Mouse (Mus musculus) myocyte (in vitro differentiated cells): ENCODE data around the gene Supt4a. TPM values are rescaled to one million over a fixed set of nuclear protein-coding genes. Genes with fewer than 3 reads are reported as not detected.

Experiments
- H3K27me3 ChIP-seq: one replicate; pipeline ENCODE4 v1.6.1; 2011; ENCODE audit not compliant: control insufficient read depth, insufficient read depth, insufficient read length
- H3K36me3 ChIP-seq: one replicate; pipeline ENCODE4 v1.6.1; 2011; ENCODE audit not compliant: control insufficient read depth, insufficient read depth
- H3K4me2 ChIP-seq: one replicate; pipeline ENCODE4 v1.6.1; 2011; ENCODE audit warnings: low read depth, control low read depth
- H3K4me3 ChIP-seq: one replicate; pipeline ENCODE4 v1.5.1; 2011; ENCODE audit warnings: mild to moderate bottlenecking, control low read depth, moderate library complexity
- H3K79me2 ChIP-seq: one replicate; pipeline ENCODE4 v1.6.1; 2011; ENCODE audit not compliant: control insufficient read depth, insufficient read depth
- H3ac ChIP-seq: one replicate; pipeline ENCODE4 v1.6.1; 2011; ENCODE audit not compliant: control insufficient read depth, insufficient read length
- CEBPB ChIP-seq: IDR thresholded peaks from 2 replicates; pipeline ENCODE4 v1.6.1; 2011; ENCODE audit warnings: mild to moderate bottlenecking, moderate library complexity; ENCODE audit not compliant: poor library complexity, insufficient read depth, severe bottlenecking
- E2F4 ChIP-seq: IDR thresholded peaks from one replicate; pipeline ENCODE4 v1.6.1; 2011; ENCODE audit warnings: mild to moderate bottlenecking, control low read depth, moderate library complexity; ENCODE audit not compliant: insufficient read depth
- MAX ChIP-seq: IDR thresholded peaks from one replicate; pipeline ENCODE4 v1.6.1; 2011; ENCODE audit warnings: low read depth, mild to moderate bottlenecking, control low read depth
- MYOD1 ChIP-seq, 3 experiments: IDR thresholded peaks; one replicate each; pipeline ENCODE4 v1.6.1; 2011; ENCODE audit warnings: control low read depth in 2 of 3, low read depth in 2 of 3, mild to moderate bottlenecking in 2 of 3, moderate library complexity in 1 of 3; ENCODE audit not compliant: insufficient read length in 2 of 3, control insufficient read depth in 1 of 3
- MYOG ChIP-seq, 3 experiments: IDR thresholded peaks; one replicate each; pipeline ENCODE4 v1.6.1; 2011; ENCODE audit warnings: control low read depth in 2 of 3, low read depth in 2 of 3, mild to moderate bottlenecking in 2 of 3; ENCODE audit not compliant: insufficient read length in 2 of 3, control insufficient read depth in 1 of 3, insufficient read depth in 1 of 3
- POLR2A ChIP-seq: IDR thresholded peaks from one replicate; pipeline ENCODE4 v1.6.1; 2011; ENCODE audit warnings: low read depth, mild to moderate bottlenecking, control low read depth, moderate library complexity; ENCODE audit not compliant: insufficient read length
- POLR2AphosphoS2 ChIP-seq: IDR thresholded peaks from one replicate; pipeline ENCODE4 v1.6.1; 2011; ENCODE audit warnings: low read depth, control low read depth; ENCODE audit not compliant: insufficient read length
- REST ChIP-seq: IDR thresholded peaks from one replicate; pipeline ENCODE4 v1.6.1; 2011; ENCODE audit warnings: mild to moderate bottlenecking, control low read depth, moderate library complexity; ENCODE audit not compliant: insufficient read depth, insufficient read length
- SRF ChIP-seq: IDR thresholded peaks from one replicate; pipeline ENCODE4 v1.6.1; 2011; ENCODE audit warnings: low read depth; ENCODE audit not compliant: control insufficient read depth, insufficient read length
- TCF12 ChIP-seq: IDR thresholded peaks from one replicate; pipeline ENCODE4 v1.6.1; 2011; ENCODE audit warnings: mild to moderate bottlenecking, control low read depth; ENCODE audit not compliant: poor library complexity, insufficient read depth, severe bottlenecking
- TCF3 ChIP-seq: IDR thresholded peaks from one replicate; pipeline ENCODE4 v1.6.1; 2011; ENCODE audit warnings: low read depth, control low read depth; ENCODE audit not compliant: insufficient read length
- USF1 ChIP-seq: IDR thresholded peaks from one replicate; pipeline ENCODE4 v1.6.1; 2011; ENCODE audit warnings: low read depth, mild to moderate bottlenecking, control low read depth, moderate library complexity
- polyA plus RNA-seq: library from polyadenylated mRNA; unstranded; fragments of >200 nt; fragmentation: generic; extraction: Trizol; gene quantifications from one replicate; pipeline ENCODE4 v1.2.1, GENCODE M21; 2012; ENCODE audit warnings: missing spikeins

Supt4a gene
- polyA plus RNA-seq, 1 experiment = 159 TPM

GRCm38 (mm10) chr11:87745632-87746555, 8.5 kb downstream of the Supt4a start:
- H3K4me3 ChIP-seq = no peak overlapping the region
- no peaks in the 10 kb centered on the region for H3K79me2 ChIP-seq
- peaks cover 20% of the 10 kb centered on the region for H3K36me3 ChIP-seq

DNA sequence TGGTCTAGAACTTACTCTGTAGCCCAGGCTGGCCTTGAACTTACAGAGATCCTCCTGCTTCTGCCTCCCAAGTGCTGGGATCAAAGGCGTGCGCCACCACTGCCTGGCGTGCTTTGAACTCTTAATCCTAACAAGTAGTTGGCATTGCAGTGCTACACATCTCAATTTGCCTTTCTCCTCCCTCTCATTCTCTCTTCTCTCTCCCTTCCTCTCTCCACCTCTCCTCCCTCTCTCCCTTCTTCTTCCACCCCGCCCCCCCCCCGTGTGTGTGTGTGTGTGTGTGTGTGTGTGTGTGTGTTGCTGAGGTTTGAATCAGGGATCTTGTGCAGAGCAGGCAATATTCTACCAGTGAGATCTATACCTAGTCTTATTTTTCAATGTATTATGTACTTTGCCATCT, 10.0 kb downstream of the Supt4a start:
- Histone ChIP-seq H3ac (no peak overlapping the region), H3K79me2 (no peaks in the 10 kb centered on the region), H3K36me3 (peaks cover 16% of the 10 kb centered on the region), H3K4me3 (no peak overlapping the region), H3K27me3 (no peaks in the 10 kb centered on the region), H3K4me2 (no peak overlapping the region)
- TF ChIP-seq TCF12 = no peak
- TF ChIP-seq E2F4 = no peak
- no peak for TF ChIP-seq MAX
- TF ChIP-seq REST = no peak
- no peak for TF ChIP-seq USF1
- no peak for TF ChIP-seq MYOG (IDR thresholded peaks at IDR 0.05; ENCODE audit: control insufficient read depth in 1 of 3, insufficient read depth in 1 of 3, insufficient read length in 2 of 3, low read depth in 2 of 3)

More at GRCm38 (mm10) chr11:87745632-87746555, 8.5 kb downstream of the Supt4a start:
- no peak overlapping the region for H3K4me2 ChIP-seq
- TF ChIP-seq CEBPB (no peak), MYOG (IDR thresholded peaks at IDR 0.05; ENCODE audit: control insufficient read depth in 1 of 3, insufficient read depth in 1 of 3, insufficient read length in 2 of 3, low read depth in 2 of 3) (no peak), MYOD1 (IDR thresholded peaks at IDR 0.05; ENCODE audit: control insufficient read depth in 1 of 3, insufficient read length in 2 of 3, low read depth in 2 of 3) (no peak), USF1 (no peak), MAX (no peak), REST (no peak), POLR2AphosphoS2 (no peak), TCF3 (no peak), POLR2A (no peak), TCF12 (no peak), SRF (no peak), E2F4 (no peak)
- H3K27me3 ChIP-seq = no peaks in the 10 kb centered on the region
- no peak overlapping the region for H3ac ChIP-seq

- peak in 2 of 3 experiments; percentile 7 to 22 for TF ChIP-seq MYOD1 (IDR thresholded peaks at IDR 0.05; ENCODE audit: control insufficient read depth in 1 of 3, insufficient read length in 2 of 3, low read depth in 2 of 3)
- TF ChIP-seq POLR2AphosphoS2 = no peak
- no peaks in the 10 kb centered on the region for H3K79me2 ChIP-seq
- no peak overlapping the region for H3K4me3 ChIP-seq
- no peak overlapping the region for H3K4me2 ChIP-seq
- H3ac ChIP-seq = no peak overlapping the region
- no peaks in the 10 kb centered on the region for H3K27me3 ChIP-seq
- peaks cover 16% of the 10 kb centered on the region for H3K36me3 ChIP-seq
These were observed 10.4 kb downstream of the Supt4a start for GRCm38 (mm10) chr11:87747716-87748115.

- H3K4me2 ChIP-seq = peak overlapping the region; percentile 92
- H3K27me3 ChIP-seq = no peaks in the 10 kb centered on the region
- H3K4me3 ChIP-seq = peak overlapping the region; percentile 18
- no peaks in the 10 kb centered on the region for H3K79me2 ChIP-seq
- no peak for TF ChIP-seq MYOG (IDR thresholded peaks at IDR 0.05; ENCODE audit: control insufficient read depth in 1 of 3, insufficient read depth in 1 of 3, insufficient read length in 2 of 3, low read depth in 2 of 3)
- no peak for TF ChIP-seq MYOD1 (IDR thresholded peaks at IDR 0.05; ENCODE audit: control insufficient read depth in 1 of 3, insufficient read length in 2 of 3, low read depth in 2 of 3)
- TF ChIP-seq CEBPB = no peak
- peak; percentile 12 for TF ChIP-seq POLR2A
- TF ChIP-seq TCF3 = no peak
- no peak for TF ChIP-seq MAX
- no peak for TF ChIP-seq E2F4
- H3K36me3 ChIP-seq = peaks cover 15% of the 10 kb centered on the region
- no peak overlapping the region for H3ac ChIP-seq
These were observed 11.1 kb downstream of the Supt4a start for GRCm38 (mm10) chr11:87748132-87749119.
